Mouse (Mus musculus) fat pad, adult 2 months (tissue): ENCODE measurements around the gene Utp6.

Experiments
- DNase-seq: peaks from one replicate; pipeline ENCODE4 v3.0.0-alpha.2; 2011; ENCODE audit warnings: low read depth, low spot score; ENCODE audit errors: extremely low read depth

Gene Utp6

GRCm38 (mm10) chr11:79962877-79963183 lies 640 bp upstream of the Utp6 start:
- DNase-seq: no peak

GRCm38 (mm10) chr11:79961346-79962124 lies 655 bp downstream of the Utp6 start:
- no peak for DNase-seq

GRCm38 (mm10) chr11:79947265-79947664 lies 14.9 kb downstream of the Utp6 start:
- no peak for DNase-seq

- no peak for DNase-seq
Observed at GRCm38 (mm10) chr11:79943601-79944000, 18.6 kb downstream of the Utp6 start.

- DNase-seq: no peak
Observed at GRCm38 (mm10) chr11:79943136-79943535, 19.1 kb downstream of the Utp6 start.

- no peak for DNase-seq
Observed at GRCm38 (mm10) chr11:79935766-79936165, 26.4 kb downstream of the Utp6 start.

- DNase-seq: no peak
Observed at GRCm38 (mm10) chr11:79922766-79923165, 39.4 kb downstream of the Utp6 start.

GRCm38 (mm10) chr11:79922157-79922556 lies 40.0 kb downstream of the Utp6 start:
- no peak for DNase-seq

- no peak for DNase-seq
Observed at GRCm38 (mm10) chr11:79920505-79921025, 41.6 kb downstream of the Utp6 start.

GRCm38 (mm10) chr11:79919685-79920504 lies 42.3 kb downstream of the Utp6 start:
- DNase-seq: no peak

GRCm38 (mm10) chr11:79915696-79916349 lies 46.4 kb downstream of the Utp6 start:
- no peak for DNase-seq

GRCm38 (mm10) chr11:79908600-79909483 lies 53.3 kb downstream of the Utp6 start:
- DNase-seq: no peak

GRCm38 (mm10) chr11:79906920-79907319 lies 55.3 kb downstream of the Utp6 start:
- no peak for DNase-seq

GRCm38 (mm10) chr11:79902881-79903481 lies 59.2 kb downstream of the Utp6 start:
- no peak for DNase-seq

- DNase-seq: no peak
Observed at GRCm38 (mm10) chr11:79901146-79901545, 61.0 kb downstream of the Utp6 start.

- no peak for DNase-seq
Observed at GRCm38 (mm10) chr11:79892259-79892658, 69.9 kb downstream of the Utp6 start.

GRCm38 (mm10) chr11:79890822-79891221 lies 71.4 kb downstream of the Utp6 start:
- DNase-seq: no peak

- DNase-seq: no peak
Observed at GRCm38 (mm10) chr11:79886961-79887360, 75.2 kb downstream of the Utp6 start.

- no peak for DNase-seq
Observed at GRCm38 (mm10) chr11:79886395-79886794, 75.8 kb downstream of the Utp6 start.

- DNase-seq: no peak
Observed at GRCm38 (mm10) chr11:79885713-79886393, 76.3 kb downstream of the Utp6 start.
